26 mouse cellular contexts compared by ENCODE assay signal in the genomic region with DNA sequence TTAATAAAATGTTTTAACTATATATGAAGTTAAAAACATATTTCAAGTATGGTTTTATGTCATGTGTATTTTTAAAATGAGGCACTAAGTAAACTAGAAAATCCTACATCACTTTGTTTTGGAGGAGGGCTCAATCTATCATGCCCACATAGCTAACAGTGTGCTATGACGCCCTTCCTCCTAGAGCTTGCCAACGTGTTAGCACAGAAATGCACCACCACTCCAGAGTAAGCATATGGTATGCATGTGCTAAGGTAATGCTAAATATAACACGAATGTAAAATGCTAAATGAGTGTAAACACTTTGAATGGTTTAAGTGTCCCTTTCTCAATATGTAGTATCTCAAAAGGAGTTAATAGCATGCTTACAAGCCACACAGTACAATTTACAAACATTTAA.
"Had no signal": no experiment of that assay in that cellular context is flagged by ENCODE, and none has a peak within 500 bp of the region (broad histone marks: within the 10 kb centered on the region; RNA-seq: fewer than 3 reads in every experiment).

No protein-coding gene starts in this region.

- H3K4me3 ChIP-seq: heart, adult 2 months; heart, embryonic 13.5 days; heart, embryonic 15.5 days; hindbrain, embryonic 13.5 days; hindbrain, embryonic 15.5 days; kidney, embryonic 15.5 days; limb, embryonic 13.5 days; limb, embryonic 15.5 days; liver, embryonic 12.5 days had no signal

- H3K27me3 ChIP-seq: heart, embryonic 13.5 days; heart, embryonic 15.5 days; hindbrain, embryonic 13.5 days; hindbrain, embryonic 15.5 days; kidney, embryonic 15.5 days; limb, embryonic 13.5 days; limb, embryonic 15.5 days; liver, embryonic 12.5 days had no signal

- ATAC-seq: hindbrain, postnatal 0 days; intestine, embryonic 16.5 days; liver, embryonic 12.5 days had no signal

- H3K9me3 ChIP-seq: heart, embryonic 13.5 days; heart, embryonic 15.5 days; hindbrain, embryonic 13.5 days; hindbrain, embryonic 15.5 days; kidney, embryonic 15.5 days; limb, embryonic 13.5 days; limb, embryonic 15.5 days; liver, embryonic 12.5 days had no signal

- H3K27ac ChIP-seq: heart, adult 2 months; heart, embryonic 13.5 days; heart, embryonic 15.5 days; hindbrain, embryonic 13.5 days; hindbrain, embryonic 15.5 days; hindbrain, postnatal 0 days; kidney, embryonic 15.5 days; kidney, postnatal 0 days; limb, embryonic 13.5 days; limb, embryonic 15.5 days; liver, embryonic 12.5 days; liver, embryonic 14.5 days had no signal

- H3K4me1 ChIP-seq: hindbrain, embryonic 13.5 days; hindbrain, embryonic 15.5 days; kidney, embryonic 15.5 days; limb, embryonic 13.5 days; limb, embryonic 15.5 days; liver, embryonic 12.5 days had no signal

- H3K4me2 ChIP-seq: heart, embryonic 11.5 days; heart, embryonic 13.5 days; heart, embryonic 15.5 days; hindbrain, embryonic 13.5 days; hindbrain, embryonic 15.5 days; kidney, embryonic 15.5 days; limb, embryonic 13.5 days; limb, embryonic 15.5 days; liver, embryonic 12.5 days had no signal

- H3K9ac ChIP-seq: heart, embryonic 13.5 days; heart, embryonic 15.5 days; hindbrain, embryonic 13.5 days; hindbrain, embryonic 15.5 days; kidney, embryonic 15.5 days; limb, embryonic 13.5 days; limb, embryonic 15.5 days; liver, embryonic 12.5 days; liver, embryonic 14.5 days had no signal

- H3K36me3 ChIP-seq: heart, embryonic 15.5 days; hindbrain, embryonic 13.5 days; hindbrain, embryonic 15.5 days; limb, embryonic 13.5 days; limb, embryonic 15.5 days had no signal

- DNase-seq: gastrocnemius, postnatal 14 days; gastrocnemius, postnatal 36 days; heart, adult 11 months; heart, adult 2 months; heart, postnatal 14 days; heart, postnatal 36 days; kidney, adult 11 months; kidney, adult 2 months; kidney, adult 9 months; kidney, postnatal 14 days; kidney, postnatal 36 days; left cerebral cortex, postnatal 4 days; lung, adult 18-20 months had no signal
